Mouse (Mus musculus) megakaryocyte, embryonic 14.5 days (primary cell): ENCODE results near the gene Cntfr.

Source experiments
- FLI1 ChIP-seq: IDR thresholded peaks from 2 replicates; pipeline ENCODE4 v1.6.1; 2012; ENCODE audit warnings: low read length, inconsistent platforms, mixed read lengths
- GATA1 ChIP-seq: IDR thresholded peaks from 3 replicates; pipeline ENCODE4 v1.6.1; 2012; ENCODE audit warnings: mixed read lengths, low read length, inconsistent platforms, borderline replicate concordance

DNA sequence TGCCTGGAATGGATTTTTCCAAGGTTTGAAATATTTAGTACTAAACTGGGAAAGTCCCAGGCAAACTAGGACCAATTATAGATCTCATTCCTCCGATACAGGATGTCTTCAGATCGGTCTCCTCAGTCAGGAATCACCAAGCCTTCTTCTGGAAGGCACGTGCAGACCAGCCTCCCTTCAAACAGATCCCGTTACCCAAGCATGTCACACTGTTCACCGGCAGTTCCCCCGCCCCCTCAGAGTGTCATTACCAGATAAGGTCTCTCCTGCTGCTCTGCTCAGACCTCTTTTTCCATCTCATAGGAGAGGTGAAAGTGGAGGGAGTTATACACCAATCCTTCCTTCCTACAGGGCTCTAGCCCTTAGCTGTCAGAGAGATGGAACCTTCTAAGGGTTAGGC, 43.2 kb downstream of the Cntfr start:
- TF ChIP-seq FLI1 (no peak), GATA1 (no peak)
